Mouse (Mus musculus) stomach, postnatal 0 days (tissue): Measurements from ENCODE around the gene BC017158.
"Not testable (repeated sequence)": the region's sequence is repeated elsewhere in the genome, so short reads cannot be mapped to it uniquely, and the experiment has no call there.

Source experiments
- CTCF ChIP-seq: IDR thresholded peaks from 2 replicates; pipeline ENCODE4 v1.5.1; 2016; ENCODE audit warnings: antibody characterized with exemption, low read depth, mild to moderate bottlenecking, moderate library complexity
- EP300 ChIP-seq: optimal IDR thresholded peaks from 2 replicates; pipeline ENCODE3; 2016; ENCODE audit warnings: antibody characterized with exemption

GRCm38 (mm10) chr7:128342691-128343090 lies 44.7 kb upstream of the BC017158 start:
- TF ChIP-seq CTCF, EP300: not testable (repeated sequence)
